Mouse (Mus musculus) lung, adult 18-20 months (tissue): ENCODE results near the gene C1ql4.
"Not testable (repeated sequence)": the region's sequence is repeated elsewhere in the genome, so short reads cannot be mapped to it uniquely, and the experiment has no call there.

Source experiments
- DNase-seq, 2 experiments: peaks; one replicate each; pipeline ENCODE4 v3.0.0; 2022; ENCODE audit warnings: mixed read lengths in 2 of 2

C1ql4 gene

GRCm38 (mm10) chr15:99074019-99074599, 13.5 kb downstream of the C1ql4 start, which contains the start of gene Troap:
Gene Troap, plus strand, starts transcription at chr15:99074575.
- DNase-seq: no peak

GRCm38 (mm10) chr15:99071988-99072387, 15.6 kb downstream of the C1ql4 start:
- no peak for DNase-seq

GRCm38 (mm10) chr15:99065557-99066165, 22.0 kb downstream of the C1ql4 start:
- DNase-seq: no peak

- peak in 1 of 2 experiments; percentile 27 for DNase-seq
Observed at GRCm38 (mm10) chr15:99056332-99056731, 31.3 kb downstream of the C1ql4 start.

- no peak for DNase-seq
Observed at GRCm38 (mm10) chr15:99055511-99055961, 32.1 kb downstream of the C1ql4 start.

- DNase-seq: no peak
Observed at GRCm38 (mm10) chr15:99055040-99055439, 32.6 kb downstream of the C1ql4 start, which contains the start of gene Prph. Gene Prph, plus strand, starts transcription at chr15:99055174.

- DNase-seq: peak in 1 of 2 experiments; percentile 15
Observed at GRCm38 (mm10) chr15:99053373-99053772, 34.2 kb downstream of the C1ql4 start.

- DNase-seq: peak; percentile 50 to 51
Observed at GRCm38 (mm10) chr15:99049473-99050253, 38.0 kb downstream of the C1ql4 start.

- DNase-seq: not testable (repeated sequence)
Observed at GRCm38 (mm10) chr15:99045734-99046133, 41.9 kb downstream of the C1ql4 start.

- DNase-seq: peak in 1 of 2 experiments; percentile 46
Observed at GRCm38 (mm10) chr15:99044854-99045253, 42.8 kb downstream of the C1ql4 start.

- no peak for DNase-seq
Observed at GRCm38 (mm10) chr15:99042334-99042733, 45.3 kb downstream of the C1ql4 start.

- DNase-seq: no peak
Observed at GRCm38 (mm10) chr15:99040920-99041856, 46.4 kb downstream of the C1ql4 start.

GRCm38 (mm10) chr15:99039996-99040919, 47.4 kb downstream of the C1ql4 start:
- peak in 1 of 2 experiments; percentile 39 for DNase-seq

- DNase-seq: no peak
Observed at GRCm38 (mm10) chr15:99039306-99039705, 48.3 kb downstream of the C1ql4 start.

GRCm38 (mm10) chr15:99038797-99039196, 48.8 kb downstream of the C1ql4 start:
- no peak for DNase-seq

GRCm38 (mm10) chr15:99038025-99038424, 49.6 kb downstream of the C1ql4 start:
- no peak for DNase-seq

GRCm38 (mm10) chr15:99036249-99036905, 51.2 kb downstream of the C1ql4 start:
- peak; percentile 70 to 71 for DNase-seq

- no peak for DNase-seq
Observed at GRCm38 (mm10) chr15:99035431-99035830, 52.2 kb downstream of the C1ql4 start.
